Mouse (Mus musculus): ENCODE results near the gene Bcl2l13. TPM values are rescaled to one million over a fixed set of nuclear protein-coding genes. Genes with fewer than 3 reads are reported as not detected.
A peak's percentile ranks its signal among the peaks of the same experiment; 100 is the strongest.
"Not testable (repeated sequence)": the region's sequence is repeated elsewhere in the genome, so short reads cannot be mapped to it uniquely, and the experiment has no call there.

The Bcl2l13 gene
- polyA plus RNA-seq, 1 experiment from 2014 or later: 35.2 TPM

- Histone ChIP-seq H3K4me1 (replicated peaks; ENCODE audit: control insufficient read depth, insufficient read depth, low read length) (peaks cover 13% of the 10 kb centered on the region), H3K36me3 (ENCODE audit: control insufficient read depth, insufficient read depth) (no peaks in the 10 kb centered on the region), H3K4me3 (replicated peaks; ENCODE audit: low read length) (no peak overlapping the region), H3K4me2 (ENCODE audit: low read length) (no peak overlapping the region), H3K27ac (ENCODE audit: low read length) (no peak overlapping the region), H3K27me3 (replicated peaks; ENCODE audit: control insufficient read depth, insufficient read depth, low read length) (no peaks in the 10 kb centered on the region), H3K9me3 (ENCODE audit: control insufficient read depth, low read length) (no peaks in the 10 kb centered on the region), H3K9ac (replicated peaks; ENCODE audit: low read depth, low read length) (no peak overlapping the region)
- 54% methylated on average over 9 of the region's 9 CpGs for WGBS
- no peak for ATAC-seq
Observed at GRCm38 (mm10) chr6:120914911-120915648, 79.1 kb downstream of the Bcl2l13 start.

DNA sequence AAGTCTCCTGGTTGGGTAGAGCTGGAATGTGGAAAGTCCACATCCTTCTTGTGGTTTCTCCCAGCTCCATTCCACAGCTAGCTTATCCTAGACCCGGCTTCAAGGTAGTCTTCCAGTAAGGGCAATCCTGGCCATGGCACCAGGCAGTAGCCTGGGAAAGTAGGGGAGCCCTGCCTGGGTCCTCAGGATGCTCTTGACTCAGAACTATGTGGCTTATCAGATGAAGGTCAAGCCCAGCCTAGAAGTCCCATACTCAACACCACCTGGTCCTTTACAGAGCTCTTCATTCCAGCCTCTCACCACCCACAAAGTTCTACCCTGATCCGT, 79.6 kb downstream of the Bcl2l13 start:
- Histone ChIP-seq H3K4me1 (replicated peaks; ENCODE audit: control insufficient read depth, insufficient read depth, low read length) (peaks cover 13% of the 10 kb centered on the region), H3K4me2 (ENCODE audit: low read length) (peak overlapping the region; percentile 79; the same call in 1 of the 2 replicates), H3K9me3 (ENCODE audit: control insufficient read depth, low read length) (no peaks in the 10 kb centered on the region), H3K4me3 (replicated peaks; ENCODE audit: low read length) (peak overlapping the region; percentile 71; the same call in 1 of the 2 replicates), H3K27ac (ENCODE audit: low read length) (no peak overlapping the region), H3K9ac (replicated peaks; ENCODE audit: low read depth, low read length) (no peak overlapping the region), H3K36me3 (ENCODE audit: control insufficient read depth, insufficient read depth) (no peaks in the 10 kb centered on the region), H3K27me3 (replicated peaks; ENCODE audit: control insufficient read depth, insufficient read depth, low read length) (no peaks in the 10 kb centered on the region)
- no peak for ATAC-seq
- 40% methylated on average over 2 of the region's 2 CpGs for WGBS

GRCm38 (mm10) chr6:120916074-120916971, 80.3 kb downstream of the Bcl2l13 start, which contains the start of gene Bid:
Bid (minus strand) TSS chr6:120916853.
- Histone ChIP-seq H3K4me2 (ENCODE audit: low read length) (peak within 1 kb of the TSS; percentile 79), H3K36me3 (ENCODE audit: control insufficient read depth, insufficient read depth) (no peaks in the 10 kb centered on the region), H3K9ac (replicated peaks; ENCODE audit: low read depth, low read length) (peak within 1 kb of the TSS; percentile 70), H3K27me3 (replicated peaks; ENCODE audit: control insufficient read depth, insufficient read depth, low read length) (no peaks in the 10 kb centered on the region), H3K4me3 (replicated peaks; ENCODE audit: low read length) (peak within 1 kb of the TSS; percentile 71), H3K4me1 (replicated peaks; ENCODE audit: control insufficient read depth, insufficient read depth, low read length) (peaks cover 13% of the 10 kb centered on the region), H3K27ac (ENCODE audit: low read length) (peak within 1 kb of the TSS; percentile 48; the same call in 1 of the 2 replicates), H3K9me3 (ENCODE audit: control insufficient read depth, low read length) (no peaks in the 10 kb centered on the region)
- peak; percentile 87 for ATAC-seq
- under 1% methylated on average over 62 of the region's 67 CpGs for WGBS

- H3K36me3 ChIP-seq (ENCODE audit: control insufficient read depth, insufficient read depth); ATAC-seq; H3K9me3 ChIP-seq (ENCODE audit: control insufficient read depth, low read length); H3K27me3 ChIP-seq (replicated peaks; ENCODE audit: control insufficient read depth, insufficient read depth, low read length); H3K27ac ChIP-seq (ENCODE audit: low read length): not testable (repeated sequence)
- Histone ChIP-seq H3K4me1 (replicated peaks; ENCODE audit: control insufficient read depth, insufficient read depth, low read length) (peaks cover 13% of the 10 kb centered on the region), H3K4me2 (ENCODE audit: low read length) (peak overlapping the region; percentile 79), H3K4me3 (replicated peaks; ENCODE audit: low read length) (peak overlapping the region; percentile 71), H3K9ac (replicated peaks; ENCODE audit: low read depth, low read length) (peak overlapping the region; percentile 70)
- WGBS: 25% methylated on average over 9 of the region's 14 CpGs
Observed at GRCm38 (mm10) chr6:120916972-120917881, 81.2 kb downstream of the Bcl2l13 start.

DNA sequence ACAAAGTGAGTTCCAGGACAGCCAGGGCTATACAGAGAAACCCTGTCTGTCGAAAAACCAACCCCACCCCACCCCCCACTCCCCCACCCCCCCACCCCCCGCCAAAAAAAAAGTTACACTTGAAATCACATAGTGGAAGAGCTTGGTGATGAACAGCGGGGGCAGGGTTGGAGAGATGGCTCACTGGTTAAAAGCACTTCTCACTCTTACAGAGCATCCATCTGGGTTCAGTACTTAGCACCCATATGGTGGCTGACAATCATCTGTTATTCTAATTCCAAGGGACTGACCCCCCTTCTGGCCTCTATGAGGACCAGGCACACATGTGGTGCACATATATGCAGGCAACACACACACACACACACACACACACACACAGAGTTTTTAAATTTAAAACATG, 82.0 kb downstream of the Bcl2l13 start:
- no peak for ATAC-seq
- H3K9ac ChIP-seq (replicated peaks; ENCODE audit: low read depth, low read length): no peak overlapping the region
- no peaks in the 10 kb centered on the region for H3K36me3 ChIP-seq (ENCODE audit: control insufficient read depth, insufficient read depth)
- H3K27me3 ChIP-seq (replicated peaks; ENCODE audit: control insufficient read depth, insufficient read depth, low read length): no peaks in the 10 kb centered on the region
- 40% methylated on average over 3 of the region's 3 CpGs for WGBS
- H3K4me1 ChIP-seq (replicated peaks; ENCODE audit: control insufficient read depth, insufficient read depth, low read length): peaks cover 13% of the 10 kb centered on the region
- H3K27ac ChIP-seq (ENCODE audit: low read length): no peak overlapping the region
- no peaks in the 10 kb centered on the region; the same call in 1 of the 2 replicates for H3K9me3 ChIP-seq (ENCODE audit: control insufficient read depth, low read length)
- no peak overlapping the region for H3K4me2 ChIP-seq (ENCODE audit: low read length)
- H3K4me3 ChIP-seq (replicated peaks; ENCODE audit: low read length): no peak overlapping the region

- 67% methylated on average over 2 of the region's 2 CpGs for WGBS
Observed at GRCm38 (mm10) chr6:120924791-120925321, 88.8 kb downstream of the Bcl2l13 start.

GRCm38 (mm10) chr6:120926880-120927279, 90.9 kb downstream of the Bcl2l13 start:
- no peak overlapping the region for H3K27ac ChIP-seq (ENCODE audit: low read length)
- 79% methylated on average over 2 of the region's 2 CpGs for WGBS
- H3K4me3 ChIP-seq (replicated peaks; ENCODE audit: low read length): no peak overlapping the region
- no peak for ATAC-seq
- no peaks in the 10 kb centered on the region for H3K27me3 ChIP-seq (replicated peaks; ENCODE audit: control insufficient read depth, insufficient read depth, low read length)
- H3K9me3 ChIP-seq (ENCODE audit: control insufficient read depth, low read length): no peaks in the 10 kb centered on the region; the same call in 1 of the 2 replicates
- H3K36me3 ChIP-seq (ENCODE audit: control insufficient read depth, insufficient read depth): no peaks in the 10 kb centered on the region
- H3K4me1 ChIP-seq (replicated peaks; ENCODE audit: control insufficient read depth, insufficient read depth, low read length): no peaks in the 10 kb centered on the region
- H3K4me2 ChIP-seq (ENCODE audit: low read length): no peak overlapping the region
- no peak overlapping the region for H3K9ac ChIP-seq (replicated peaks; ENCODE audit: low read depth, low read length)

More at GRCm38 (mm10) chr6:120924791-120925321, 88.8 kb downstream of the Bcl2l13 start:
- not testable (repeated sequence) for H3K4me2 ChIP-seq (ENCODE audit: low read length); H3K4me3 ChIP-seq (replicated peaks; ENCODE audit: low read length); H3K36me3 ChIP-seq (ENCODE audit: control insufficient read depth, insufficient read depth); H3K27ac ChIP-seq (ENCODE audit: low read length); ATAC-seq; H3K9me3 ChIP-seq (ENCODE audit: control insufficient read depth, low read length); H3K9ac ChIP-seq (replicated peaks; ENCODE audit: low read depth, low read length); H3K4me1 ChIP-seq (replicated peaks; ENCODE audit: control insufficient read depth, insufficient read depth, low read length); H3K27me3 ChIP-seq (replicated peaks; ENCODE audit: control insufficient read depth, insufficient read depth, low read length)

- no peak overlapping the region for H3K4me2 ChIP-seq (ENCODE audit: low read length)
- ATAC-seq: no peak
- H3K4me3 ChIP-seq (replicated peaks; ENCODE audit: low read length): no peak overlapping the region
- no peak overlapping the region for H3K9ac ChIP-seq (replicated peaks; ENCODE audit: low read depth, low read length)
- H3K27ac ChIP-seq (ENCODE audit: low read length): no peak overlapping the region
- no peaks in the 10 kb centered on the region for H3K4me1 ChIP-seq (replicated peaks; ENCODE audit: control insufficient read depth, insufficient read depth, low read length)
- WGBS: 77% methylated on average over 3 of the region's 3 CpGs
- no peaks in the 10 kb centered on the region for H3K9me3 ChIP-seq (ENCODE audit: control insufficient read depth, low read length)
- H3K27me3 ChIP-seq (replicated peaks; ENCODE audit: control insufficient read depth, insufficient read depth, low read length): no peaks in the 10 kb centered on the region
- H3K36me3 ChIP-seq (ENCODE audit: control insufficient read depth, insufficient read depth): peaks cover 1% of the 10 kb centered on the region; the same call in 1 of the 2 replicates
Observed at GRCm38 (mm10) chr6:120927765-120928164, 91.8 kb downstream of the Bcl2l13 start.

Measured in forebrain, embryonic 16.5 days (tissue).